ENCODE assay signal across 7 mouse cellular contexts in genomic region chr13:63294359-63295193, GRCm38 (mm10).
DNase-seq lines count a peak whose midpoint lies in the region; ATAC-seq and TF ChIP-seq lines count a peak whose summit lies in the region.

No protein-coding gene starts in this region.

- peak; percentile 43 for ATAC-seq in heart, postnatal 0 days (ENCODE audit: insufficient read depth, low read depth)
- ATAC-seq in midbrain, embryonic 12.5 days (ENCODE audit: low FRiP score, low read depth) = peak; percentile 55
- no peak for ATAC-seq in megakaryocyte progenitor cell, adult 5-6 weeks (replicated peaks; ENCODE audit: poor library complexity)

- H3K4me3 ChIP-seq in heart, postnatal 0 days (ENCODE audit: low read depth, low read length) = no peak overlapping the region
- H3K4me3 ChIP-seq in midbrain, embryonic 12.5 days = no peak overlapping the region

- no peaks in the 10 kb centered on the region for H3K9me3 ChIP-seq in heart, postnatal 0 days (replicated peaks; ENCODE audit: control insufficient read depth, low read length)
- H3K9me3 ChIP-seq in midbrain, embryonic 12.5 days = no peaks in the 10 kb centered on the region

- no peak for TF ChIP-seq EP300 in heart, postnatal 0 days (IDR thresholded peaks at IDR 0.05; ENCODE audit: low read depth)

- peak; percentile 74 for DNase-seq in adrenal gland, adult 8-10 months
- peak; percentile 65 for DNase-seq in cerebellum, adult 8-10 months
- DNase-seq in heart, postnatal 0 days (ENCODE audit: low spot score) = no peak
- peak; percentile 73 to 78 for DNase-seq in kidney, postnatal 36 days
- no peak for DNase-seq in left cerebral cortex, adult 8-10 months (ENCODE audit: low spot score in 2 of 2)

- TF ChIP-seq CTCF in heart, postnatal 0 days (IDR thresholded peaks at IDR 0.05; ENCODE audit: low read depth) = no peak

- H3K27ac ChIP-seq in heart, postnatal 0 days (ENCODE audit: low read depth) = peak overlapping the region; percentile 44
- H3K27ac ChIP-seq in midbrain, embryonic 12.5 days (replicated peaks) = peak overlapping the region; percentile 54; the same call in 1 of the 2 replicates

- no peaks in the 10 kb centered on the region for H3K27me3 ChIP-seq in heart, postnatal 0 days (ENCODE audit: control insufficient read depth, insufficient read depth, low read length)
- H3K27me3 ChIP-seq in midbrain, embryonic 12.5 days = peaks cover 23% of the 10 kb centered on the region

- H3K4me1 ChIP-seq in heart, postnatal 0 days (ENCODE audit: control insufficient read depth, insufficient read depth) = peaks cover 14% of the 10 kb centered on the region; the same call in 1 of the 2 replicates
- peaks cover 25% of the 10 kb centered on the region for H3K4me1 ChIP-seq in midbrain, embryonic 12.5 days

- no peak overlapping the region for H3K9ac ChIP-seq in heart, postnatal 0 days (replicated peaks; ENCODE audit: low read depth, low read length)
- H3K9ac ChIP-seq in midbrain, embryonic 12.5 days (replicated peaks) = no peak overlapping the region

- H3K4me2 ChIP-seq in heart, postnatal 0 days (ENCODE audit: low read depth, low read length) = no peak overlapping the region
- H3K4me2 ChIP-seq in midbrain, embryonic 12.5 days (replicated peaks) = peak overlapping the region; percentile 15

- 33% methylated on average over 15 of the region's 15 CpGs for WGBS in heart, postnatal 0 days
- 19% methylated on average over 15 of the region's 15 CpGs for WGBS in midbrain, embryonic 12.5 days

- peaks cover 80% of the 10 kb centered on the region for H3K36me3 ChIP-seq in heart, postnatal 0 days (replicated peaks; ENCODE audit: control insufficient read depth, insufficient read depth, low read length)
- peaks cover 12% of the 10 kb centered on the region; the same call in 1 of the 2 replicates for H3K36me3 ChIP-seq in midbrain, embryonic 12.5 days

Comparison
In these comparisons a context has a peak if more than half of its experiments do, and no peak if none do; other contexts are left out.
1. DNase-seq: peak in adrenal gland, adult 8-10 months (single experiment), cerebellum, adult 8-10 months (single experiment) and kidney, postnatal 36 days (2 of 2); none in heart, postnatal 0 days (single experiment) and left cerebral cortex, adult 8-10 months (0 of 2).